Mouse (Mus musculus): ENCODE measurements around the gene Gm11444. TPM values are rescaled to one million over a fixed set of nuclear protein-coding genes. Genes with fewer than 3 reads are reported as not detected.

The Gm11444 gene
- polyA plus RNA-seq, 1 experiment from 2014 or later = not detected

DNA sequence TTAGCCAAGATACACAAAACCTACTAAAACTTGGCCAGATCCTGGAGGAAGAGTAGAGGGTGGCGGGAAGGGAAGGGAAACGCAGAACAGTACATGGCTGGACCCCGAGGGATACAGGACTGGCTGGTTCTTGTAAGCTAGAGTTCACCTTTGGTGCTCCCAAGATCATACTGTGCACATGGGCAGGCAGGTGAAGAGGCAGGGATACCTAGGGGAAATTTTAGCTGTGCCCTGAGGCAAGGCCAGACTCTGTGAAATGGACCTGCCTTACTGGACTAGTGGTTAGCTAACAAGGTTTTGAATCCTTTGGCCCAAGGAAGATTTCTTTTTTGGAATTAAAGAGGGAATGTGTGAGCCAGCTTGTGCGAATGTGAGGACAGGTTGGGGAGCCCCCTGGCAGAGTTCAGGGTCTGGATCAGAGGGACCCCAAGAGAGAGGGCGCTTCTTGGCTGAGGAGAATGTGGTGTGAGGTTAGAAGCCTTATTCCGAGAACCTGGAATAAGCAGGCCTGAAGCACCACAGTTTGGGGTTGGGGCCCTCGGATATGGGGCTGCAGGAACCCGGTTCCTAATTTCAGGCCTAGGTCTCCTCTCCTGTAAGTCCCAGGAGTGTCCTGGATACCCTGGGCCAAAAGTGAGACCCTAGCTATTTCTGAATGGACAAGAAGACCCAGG lies 39.1 kb upstream of the Gm11444 start:
- 0 out of 2 replicates have a peak overlapping the region, but pooled peaks have one; percentile 4 for H3K4me3 ChIP-seq (ENCODE audit: low read depth, low read length)
- no peak overlapping the region for H3K9ac ChIP-seq (ENCODE audit: low read length)
- ATAC-seq (ENCODE audit: low FRiP score, low TSS enrichment) (no peak), DNase-seq (ENCODE audit: low spot score) (no peak)
- H3K4me2 ChIP-seq (replicated peaks; ENCODE audit: low read depth) = no peak overlapping the region
- peaks cover 55% of the 10 kb centered on the region for H3K27me3 ChIP-seq (ENCODE audit: control insufficient read depth, insufficient read depth, low read length)
- no peaks in the 10 kb centered on the region for H3K36me3 ChIP-seq (ENCODE audit: control insufficient read depth, insufficient read depth, low read length)
- H3K27ac ChIP-seq (replicated peaks) = no peak overlapping the region
- WGBS = 62% methylated on average over 8 of the region's 8 CpGs
- H3K9me3 ChIP-seq (ENCODE audit: control insufficient read depth, low read length) = no peaks in the 10 kb centered on the region
- H3K4me1 ChIP-seq (replicated peaks; ENCODE audit: control insufficient read depth, insufficient read depth) = no peaks in the 10 kb centered on the region
- TF ChIP-seq EP300 (optimal IDR thresholded peaks at IDR 0.05) (no peak), CTCF (IDR thresholded peaks at IDR 0.05; ENCODE audit: low read depth) (no peak)

DNA sequence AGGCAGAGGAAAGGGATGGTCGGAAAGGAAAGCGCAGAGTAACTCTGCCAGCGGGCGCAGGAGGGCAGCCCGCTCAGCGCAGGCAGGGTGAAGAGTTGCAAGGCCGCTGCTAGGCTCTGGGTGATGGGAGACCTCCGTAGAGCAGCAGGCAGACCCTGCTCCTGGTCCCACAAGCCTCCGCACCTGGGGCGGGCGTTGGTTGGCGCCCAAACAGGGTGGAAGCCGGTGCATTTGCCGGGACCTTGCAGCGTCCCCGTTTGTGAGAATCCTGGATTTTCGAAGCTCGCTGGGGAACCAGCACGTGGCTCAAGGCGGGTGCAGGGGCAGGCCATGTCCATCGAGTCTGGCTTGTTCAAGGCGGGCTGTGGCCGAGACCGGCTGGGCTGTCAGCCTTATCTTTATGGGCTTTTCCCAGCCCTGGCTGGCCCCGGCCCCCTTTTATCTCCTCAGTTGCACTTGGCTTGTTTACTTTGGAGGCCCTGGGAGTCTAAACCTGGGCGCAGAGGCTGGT lies 38.4 kb upstream of the Gm11444 start:
- Histone ChIP-seq H3K9me3 (ENCODE audit: control insufficient read depth, low read length) (no peaks in the 10 kb centered on the region), H3K9ac (ENCODE audit: low read length) (no peak overlapping the region), H3K4me2 (replicated peaks; ENCODE audit: low read depth) (no peak overlapping the region), H3K4me1 (replicated peaks; ENCODE audit: control insufficient read depth, insufficient read depth) (no peaks in the 10 kb centered on the region), H3K4me3 (ENCODE audit: low read depth, low read length) (0 out of 2 replicates have a peak overlapping the region, but pooled peaks have one; percentile 4), H3K36me3 (ENCODE audit: control insufficient read depth, insufficient read depth, low read length) (no peaks in the 10 kb centered on the region), H3K27ac (replicated peaks) (no peak overlapping the region), H3K27me3 (ENCODE audit: control insufficient read depth, insufficient read depth, low read length) (peaks cover 53% of the 10 kb centered on the region)
- ATAC-seq (ENCODE audit: low FRiP score, low TSS enrichment) (no peak; the same call in 1 of the 2 replicates), DNase-seq (ENCODE audit: low spot score) (no peak)
- TF ChIP-seq EP300 (optimal IDR thresholded peaks at IDR 0.05) = no peak
- TF ChIP-seq CTCF (IDR thresholded peaks at IDR 0.05; ENCODE audit: low read depth) = no peak
- 16% methylated on average over 26 of the region's 26 CpGs for WGBS

DNA sequence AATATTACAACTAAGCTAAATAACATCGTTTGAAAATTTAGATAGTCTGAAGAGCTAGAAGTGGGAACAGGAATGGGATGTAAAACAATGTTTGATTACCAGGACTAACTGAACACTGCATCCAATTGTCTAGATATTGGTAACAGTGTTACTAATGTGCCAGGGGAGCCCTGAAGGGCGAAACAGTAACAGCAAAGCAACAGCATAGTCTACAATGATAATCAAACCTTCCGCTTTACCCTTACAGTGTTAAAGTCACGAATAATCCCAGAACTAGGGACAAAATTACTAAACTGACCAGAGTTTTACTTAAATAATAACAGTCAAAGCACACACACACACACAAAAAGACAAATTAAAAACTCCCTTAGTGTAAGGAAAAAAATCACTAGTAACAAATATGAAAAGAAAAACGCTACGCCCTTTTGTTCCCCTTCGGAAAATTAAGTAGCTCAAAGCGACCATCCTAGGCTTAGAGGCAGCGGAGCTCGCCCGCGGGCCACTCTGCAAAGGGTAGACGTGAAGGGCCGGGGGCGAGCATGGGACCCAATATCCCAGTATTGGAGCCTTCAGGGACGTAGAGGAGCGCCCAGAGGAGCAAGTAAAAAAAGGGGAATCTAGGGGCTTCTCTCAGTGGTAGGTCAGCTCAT lies 37.8 kb upstream of the Gm11444 start:
- no peak overlapping the region for H3K9ac ChIP-seq (ENCODE audit: low read length)
- H3K27ac ChIP-seq (replicated peaks) = no peak overlapping the region

DNA sequence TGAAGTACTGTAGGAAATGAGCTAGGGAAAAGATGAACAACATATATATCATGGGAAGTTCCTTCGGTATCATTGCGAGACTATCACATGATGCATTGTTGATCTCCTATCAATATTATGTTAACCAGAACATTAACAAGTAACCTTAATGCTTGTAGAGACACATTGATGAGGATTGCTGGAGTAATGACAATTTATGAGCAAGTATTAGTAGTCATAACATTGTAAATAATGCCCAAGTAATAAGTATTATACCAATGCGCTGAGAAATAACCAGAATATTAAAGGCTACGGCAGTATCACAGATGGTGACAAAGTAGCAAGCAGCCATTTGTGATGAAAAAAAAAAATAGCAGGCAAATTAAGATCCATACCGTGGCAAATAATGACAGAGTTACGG lies 37.1 kb upstream of the Gm11444 start:
- Histone ChIP-seq H3K36me3 (ENCODE audit: control insufficient read depth, insufficient read depth, low read length) (no peaks in the 10 kb centered on the region), H3K9me3 (ENCODE audit: control insufficient read depth, low read length) (no peaks in the 10 kb centered on the region), H3K9ac (ENCODE audit: low read length) (no peak overlapping the region), H3K4me3 (ENCODE audit: low read depth, low read length) (no peak overlapping the region), H3K27ac (replicated peaks) (no peak overlapping the region), H3K4me2 (replicated peaks; ENCODE audit: low read depth) (no peak overlapping the region), H3K27me3 (ENCODE audit: control insufficient read depth, insufficient read depth, low read length) (peaks cover 43% of the 10 kb centered on the region), H3K4me1 (replicated peaks; ENCODE audit: control insufficient read depth, insufficient read depth) (no peaks in the 10 kb centered on the region)
- TF ChIP-seq CTCF (IDR thresholded peaks at IDR 0.05; ENCODE audit: low read depth) = no peak
- no peak for TF ChIP-seq EP300 (optimal IDR thresholded peaks at IDR 0.05)
- WGBS = 29% methylated on average over 6 of the region's 6 CpGs
- no peak for ATAC-seq (ENCODE audit: low FRiP score, low TSS enrichment)
- DNase-seq (ENCODE audit: low spot score) = no peak

More for the DNA sequence above, 37.8 kb upstream of the Gm11444 start:
- WGBS = 13% methylated on average over 17 of the region's 17 CpGs
- Histone ChIP-seq H3K4me1 (replicated peaks; ENCODE audit: control insufficient read depth, insufficient read depth) (no peaks in the 10 kb centered on the region), H3K4me3 (ENCODE audit: low read depth, low read length) (0 out of 2 replicates have a peak overlapping the region, but pooled peaks have one; percentile 4), H3K9me3 (ENCODE audit: control insufficient read depth, low read length) (no peaks in the 10 kb centered on the region), H3K27me3 (ENCODE audit: control insufficient read depth, insufficient read depth, low read length) (peaks cover 48% of the 10 kb centered on the region), H3K36me3 (ENCODE audit: control insufficient read depth, insufficient read depth, low read length) (no peaks in the 10 kb centered on the region), H3K4me2 (replicated peaks; ENCODE audit: low read depth) (no peak overlapping the region)
- ATAC-seq (ENCODE audit: low FRiP score, low TSS enrichment) (no peak), DNase-seq (ENCODE audit: low spot score) (no peak)
- TF ChIP-seq EP300 (optimal IDR thresholded peaks at IDR 0.05) (no peak), CTCF (IDR thresholded peaks at IDR 0.05; ENCODE audit: low read depth) (no peak)

DNA sequence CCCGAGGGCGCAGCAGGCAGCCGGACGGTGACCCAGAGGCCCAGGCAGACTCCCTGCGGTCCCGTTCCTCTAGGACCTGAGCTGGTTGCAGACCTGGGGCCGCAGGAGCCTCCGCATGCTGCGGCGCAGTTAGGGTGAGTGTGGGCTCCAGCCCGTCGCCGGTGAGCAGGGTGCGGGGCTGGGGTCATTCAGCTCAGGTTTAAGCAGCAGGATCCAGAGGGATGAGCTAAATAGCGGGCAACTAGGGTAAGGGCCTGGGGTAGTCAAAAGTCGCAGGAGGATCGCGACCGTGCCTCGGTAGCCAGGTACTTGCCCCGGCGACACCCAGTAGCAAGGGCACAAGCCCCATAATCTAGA lies 36.3 kb upstream of the Gm11444 start:
- Histone ChIP-seq H3K27me3 (ENCODE audit: control insufficient read depth, insufficient read depth, low read length) (peaks cover 43% of the 10 kb centered on the region), H3K27ac (replicated peaks) (no peak overlapping the region), H3K4me2 (replicated peaks; ENCODE audit: low read depth) (no peak overlapping the region), H3K4me3 (ENCODE audit: low read depth, low read length) (no peak overlapping the region), H3K9me3 (ENCODE audit: control insufficient read depth, low read length) (no peaks in the 10 kb centered on the region), H3K36me3 (ENCODE audit: control insufficient read depth, insufficient read depth, low read length) (no peaks in the 10 kb centered on the region), H3K4me1 (replicated peaks; ENCODE audit: control insufficient read depth, insufficient read depth) (no peaks in the 10 kb centered on the region), H3K9ac (ENCODE audit: low read length) (no peak overlapping the region)
- ATAC-seq (ENCODE audit: low FRiP score, low TSS enrichment) = no peak; the same call in 1 of the 2 replicates
- no peak for TF ChIP-seq EP300 (optimal IDR thresholded peaks at IDR 0.05)
- TF ChIP-seq CTCF (IDR thresholded peaks at IDR 0.05; ENCODE audit: low read depth) = no peak
- DNase-seq (ENCODE audit: low spot score) = no peak
- 11% methylated on average over 22 of the region's 22 CpGs for WGBS
